Mouse (Mus musculus) lung, postnatal 10 days (tissue): ENCODE measurements around the gene Rangap1.
A peak's percentile ranks its signal among the peaks of the same experiment; 100 is the strongest.
"Not testable (repeated sequence)": the region's sequence is repeated elsewhere in the genome, so short reads cannot be mapped to it uniquely, and the experiment has no call there.

Experiments
- DNase-seq: peaks from one replicate; pipeline ENCODE4 v3.0.0; 2021

The Rangap1 gene

GRCm38 (mm10) chr15:81744992-81745600 is at the start of gene Rangap1, which contains the start of gene Zc3h7b:
TSS of gene Rangap1 (minus strand) at chr15:81745530.
TSS of gene Zc3h7b (plus strand) at chr15:81745057.
- DNase-seq: peak; percentile 86

- no peak for DNase-seq
These were observed 47.1 kb upstream of the Rangap1 start for GRCm38 (mm10) chr15:81792444-81792843.

- no peak for DNase-seq
These were observed 42.2 kb upstream of the Rangap1 start for GRCm38 (mm10) chr15:81787525-81787924.

- DNase-seq: no peak
These were observed 40.4 kb upstream of the Rangap1 start for GRCm38 (mm10) chr15:81785701-81786100.

- DNase-seq: peak; percentile 31
These were observed 39.4 kb upstream of the Rangap1 start for GRCm38 (mm10) chr15:81784762-81785161.

GRCm38 (mm10) chr15:81781816-81782215 is 36.5 kb upstream of the Rangap1 start:
- DNase-seq: no peak

- no peak for DNase-seq
These were observed 31.5 kb upstream of the Rangap1 start for GRCm38 (mm10) chr15:81776631-81777422.

GRCm38 (mm10) chr15:81774505-81775171 is 29.3 kb upstream of the Rangap1 start:
- no peak for DNase-seq

- no peak for DNase-seq
These were observed 27.2 kb upstream of the Rangap1 start for GRCm38 (mm10) chr15:81772431-81773120.

- no peak for DNase-seq
These were observed 23.7 kb upstream of the Rangap1 start for GRCm38 (mm10) chr15:81769037-81769436.

GRCm38 (mm10) chr15:81766439-81766838 is 21.1 kb upstream of the Rangap1 start:
- no peak for DNase-seq

GRCm38 (mm10) chr15:81765651-81766050 is 20.3 kb upstream of the Rangap1 start:
- DNase-seq: no peak

GRCm38 (mm10) chr15:81764573-81764972 is 19.2 kb upstream of the Rangap1 start:
- DNase-seq: no peak

- no peak for DNase-seq
These were observed 16.6 kb upstream of the Rangap1 start for GRCm38 (mm10) chr15:81761959-81762358.

GRCm38 (mm10) chr15:81761381-81761780 is 16.1 kb upstream of the Rangap1 start:
- no peak for DNase-seq

- DNase-seq: no peak
These were observed 15.2 kb upstream of the Rangap1 start for GRCm38 (mm10) chr15:81760361-81761079.

- DNase-seq: no peak
These were observed 14.2 kb upstream of the Rangap1 start for GRCm38 (mm10) chr15:81759542-81759941.

- DNase-seq: peak; percentile 43
These were observed 13.4 kb upstream of the Rangap1 start for GRCm38 (mm10) chr15:81758701-81759100.

- no peak for DNase-seq
These were observed 8.3 kb upstream of the Rangap1 start for GRCm38 (mm10) chr15:81753669-81754068.

- DNase-seq: no peak
These were observed 4.4 kb upstream of the Rangap1 start for GRCm38 (mm10) chr15:81749742-81750141.

- peak; percentile 89 for DNase-seq
These were observed 328 bp upstream of the Rangap1 start for GRCm38 (mm10) chr15:81745601-81746114.

GRCm38 (mm10) chr15:81742368-81742767 is 3.0 kb downstream of the Rangap1 start:
- not testable (repeated sequence) for DNase-seq
